Mouse (Mus musculus) stomach, postnatal 0 days (tissue): Measurements from ENCODE around the gene Zfp423. TPM values are rescaled to one million over a fixed set of nuclear protein-coding genes. Genes with fewer than 3 reads are reported as not detected.
A peak's percentile ranks its signal among the peaks of the same experiment; 100 is the strongest.

Experiments used
- ATAC-seq: fragments of 200-750 bp; cut with Nextera tagmentation; 2 replicates; pipeline ENCODE4 v1.8.0; 2017; ENCODE audit not compliant: low FRiP score, low TSS enrichment
- DNase-seq: peaks from one replicate; pipeline ENCODE4 v3.0.0-alpha.2; 2016; ENCODE audit warnings: low spot score
- H3K27ac ChIP-seq: fragments of 300-500 bp; sonication (generic); replicated peaks from 2 replicates; pipeline ENCODE4 v1.5.1; 2014; ENCODE audit warnings: mild to moderate bottlenecking, control low read depth
- H3K27me3 ChIP-seq: fragments of 300-500 bp; sonication (generic); 2 replicates; pipeline ENCODE4 v1.6.1; 2014; ENCODE audit warnings: low read length; ENCODE audit not compliant: control insufficient read depth, insufficient read depth
- H3K36me3 ChIP-seq: fragments of 300-500 bp; sonication (generic); 2 replicates; pipeline ENCODE4 v1.6.1; 2014; ENCODE audit warnings: low read length, mixed read lengths; ENCODE audit not compliant: control insufficient read depth, insufficient read depth
- H3K4me1 ChIP-seq: fragments of 300-500 bp; sonication (generic); replicated peaks from 2 replicates; pipeline ENCODE4 v1.6.1; 2014; ENCODE audit warnings: antibody characterized with exemption; ENCODE audit not compliant: control insufficient read depth, insufficient read depth
- H3K4me2 ChIP-seq: fragments of 300-500 bp; sonication (generic); replicated peaks from 2 replicates; pipeline ENCODE4 v1.6.1; 2014; ENCODE audit warnings: low read depth, mild to moderate bottlenecking, control low read depth, moderate library complexity
- H3K4me3 ChIP-seq: fragments of 300-500 bp; sonication (generic); 2 replicates; pipeline ENCODE4 v1.5.1; 2014; ENCODE audit warnings: low read depth, low read length, control low read depth
- H3K9ac ChIP-seq: fragments of 300-500 bp; sonication (generic); 2 replicates; pipeline ENCODE4 v1.6.1; 2014; ENCODE audit warnings: mild to moderate bottlenecking, low read length, control low read depth, mixed read lengths
- H3K9me3 ChIP-seq: fragments of 300-500 bp; sonication (generic); 2 replicates; pipeline ENCODE4 v1.6.1; 2016; ENCODE audit warnings: low read length; ENCODE audit not compliant: control insufficient read depth
- CTCF ChIP-seq: IDR thresholded peaks from 2 replicates; pipeline ENCODE4 v1.5.1; 2016; ENCODE audit warnings: antibody characterized with exemption, low read depth, mild to moderate bottlenecking, moderate library complexity
- EP300 ChIP-seq: optimal IDR thresholded peaks from 2 replicates; pipeline ENCODE3; 2016; ENCODE audit warnings: antibody characterized with exemption
- WGBS: fragments of 180-500 bp; shearing (Covaris S2); extraction: QIAGEN DNeasy Blood & Tissue Kit; methylation state at CpG from one replicate; pipeline ENCODE4 v1.1.7; 2014; 5-methylcytosine and 5-hydroxymethylcytosine counted together
- polyA plus RNA-seq: library from polyadenylated mRNA; unstranded; fragments of >200 nt; fragmentation: Nextera tagmentation; extraction: Ambion mirVana; gene quantifications from 2 replicates; pipeline ENCODE4 v1.2.1, GENCODE M21; 2015

The Zfp423 gene
- polyA plus RNA-seq, 1 experiment from 2014 or later, result 2.6 TPM

DNA sequence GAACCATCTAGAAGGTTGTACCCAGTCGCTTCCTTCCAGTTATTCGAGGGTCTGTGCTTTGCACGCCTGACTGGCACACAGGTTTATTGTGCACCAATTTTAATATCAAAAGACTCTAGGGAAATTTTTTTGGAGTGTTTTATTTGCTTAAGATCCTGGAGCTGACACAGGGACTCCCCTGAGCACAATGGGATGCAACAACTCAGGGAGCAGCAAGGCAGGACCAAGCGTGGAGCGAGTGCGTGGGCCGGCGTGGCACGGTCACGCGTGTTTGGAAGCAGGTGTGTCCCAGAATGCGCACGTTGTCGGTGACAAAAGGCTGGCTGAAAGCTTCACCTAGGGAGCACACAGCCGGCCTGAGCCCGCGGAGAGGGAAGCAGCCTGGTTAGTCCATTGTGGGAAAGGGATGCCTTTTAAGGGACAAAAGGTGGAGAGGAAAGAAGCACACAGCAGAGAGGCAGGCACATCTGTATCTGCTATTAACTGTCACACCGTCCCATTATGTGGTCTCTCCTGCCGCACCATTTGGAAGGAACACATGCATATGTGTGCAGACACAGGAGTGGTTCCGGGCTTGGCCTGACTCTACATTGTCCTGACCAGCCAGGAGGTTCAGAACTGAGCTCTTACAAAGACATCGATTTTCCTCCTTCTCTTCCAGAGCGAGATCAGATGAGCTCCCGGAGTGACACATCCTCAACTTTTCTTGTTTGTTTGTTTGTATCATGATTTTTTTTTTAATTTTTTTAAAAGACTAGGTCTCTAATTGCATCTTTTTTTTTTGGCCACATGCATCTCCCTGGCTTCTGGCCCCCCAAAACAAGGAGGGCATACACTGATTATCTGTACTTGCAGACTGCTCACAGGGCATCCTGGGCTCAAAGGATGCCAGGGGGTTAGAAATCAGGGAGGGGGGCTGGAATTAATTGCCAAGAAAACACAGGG lies 126.7 kb downstream of the Zfp423 start:
- TF ChIP-seq EP300 (no peak), CTCF (no peak)
- Histone ChIP-seq H3K4me3 (no peak overlapping the region), H3K27me3 (no peaks in the 10 kb centered on the region), H3K36me3 (no peaks in the 10 kb centered on the region), H3K4me1 (peaks cover 6% of the 10 kb centered on the region), H3K9me3 (no peaks in the 10 kb centered on the region), H3K4me2 (no peak overlapping the region), H3K27ac (no peak overlapping the region), H3K9ac (no peak overlapping the region)
- DNase-seq (no peak), ATAC-seq (no peak)
- WGBS, result 62% methylated on average over 23 of the region's 23 CpGs

DNA sequence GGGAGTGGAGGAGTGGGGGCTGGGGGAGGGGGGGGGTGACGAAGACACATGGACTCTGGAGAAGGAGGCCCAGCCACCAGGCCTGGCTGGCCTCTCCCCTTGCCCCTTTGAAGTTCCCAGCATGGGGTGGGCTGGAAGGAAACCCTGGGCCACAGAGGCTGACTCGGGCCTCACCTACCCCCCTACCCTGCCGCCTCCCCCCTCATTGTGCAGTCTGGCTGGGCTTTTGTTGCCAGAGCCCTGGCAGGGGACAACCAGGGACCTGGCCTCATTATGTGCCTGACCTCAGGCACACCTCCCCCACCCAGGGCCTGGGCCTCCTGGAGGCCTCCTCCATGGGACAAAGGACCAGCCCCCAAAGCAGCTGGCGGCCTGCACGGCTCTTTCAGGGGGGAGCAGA lies 127.8 kb downstream of the Zfp423 start:
- Histone ChIP-seq H3K4me3 (no peak overlapping the region), H3K27me3 (no peaks in the 10 kb centered on the region), H3K27ac (no peak overlapping the region), H3K4me2 (no peak overlapping the region), H3K9ac (0 out of 2 replicates have a peak overlapping the region, but pooled peaks have one; percentile 13), H3K36me3 (no peaks in the 10 kb centered on the region), H3K9me3 (no peaks in the 10 kb centered on the region), H3K4me1 (peaks cover 6% of the 10 kb centered on the region)
- no peak for TF ChIP-seq CTCF
- TF ChIP-seq EP300, result no peak
- 35% methylated on average over 5 of the region's 5 CpGs for WGBS
- ATAC-seq (no peak), DNase-seq (no peak)

DNA sequence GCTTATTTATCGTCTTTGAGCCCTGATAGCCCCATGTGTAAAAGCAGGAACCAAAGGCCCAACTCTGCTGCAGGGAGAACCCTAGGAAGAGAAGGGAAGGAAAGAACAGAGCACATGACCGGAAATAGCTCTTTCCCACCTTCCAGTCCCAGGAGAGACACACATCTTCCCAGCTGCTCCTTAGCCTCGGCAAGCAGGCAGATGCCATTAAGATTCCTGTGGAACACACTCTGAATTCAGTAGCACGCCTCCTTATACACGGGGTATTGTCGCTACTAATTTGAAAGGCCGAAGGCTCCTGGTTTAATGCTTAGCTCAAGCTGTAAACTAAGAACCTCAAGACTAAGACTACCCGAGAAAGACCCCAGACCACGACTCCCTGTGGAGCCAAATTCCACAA lies 128.3 kb downstream of the Zfp423 start:
- ATAC-seq (no peak), DNase-seq (no peak)
- Histone ChIP-seq H3K36me3 (no peaks in the 10 kb centered on the region), H3K4me2 (no peak overlapping the region), H3K4me1 (peaks cover 6% of the 10 kb centered on the region), H3K27ac (no peak overlapping the region), H3K9ac (no peak overlapping the region), H3K27me3 (no peaks in the 10 kb centered on the region), H3K4me3 (no peak overlapping the region), H3K9me3 (no peaks in the 10 kb centered on the region)
- TF ChIP-seq EP300, result no peak
- TF ChIP-seq CTCF, result no peak
- 40% methylated on average over 9 of the region's 9 CpGs for WGBS

DNA sequence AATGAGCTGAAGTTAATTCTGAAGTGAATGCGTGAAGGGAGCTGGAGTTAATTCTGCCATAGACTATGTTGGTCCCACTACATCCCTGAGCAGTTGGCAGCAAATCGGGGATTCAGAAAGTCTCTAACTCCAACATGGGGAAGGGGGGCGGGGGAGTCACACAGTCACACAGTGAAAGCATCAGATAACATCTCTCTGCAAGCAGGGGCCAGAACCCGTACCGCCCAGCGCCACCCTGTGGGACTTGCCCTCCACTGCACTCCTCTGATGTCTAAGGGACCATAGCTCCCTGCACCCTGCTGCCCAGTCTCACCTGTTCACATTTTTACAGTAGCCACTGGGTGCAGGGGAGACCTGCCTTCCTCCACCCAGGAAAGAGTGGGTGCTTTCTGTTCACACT lies 129.2 kb downstream of the Zfp423 start:
- Histone ChIP-seq H3K36me3 (no peaks in the 10 kb centered on the region), H3K4me1 (peaks cover 2% of the 10 kb centered on the region), H3K9me3 (no peaks in the 10 kb centered on the region), H3K27ac (no peak overlapping the region), H3K27me3 (no peaks in the 10 kb centered on the region), H3K4me3 (no peak overlapping the region), H3K9ac (no peak overlapping the region), H3K4me2 (no peak overlapping the region)
- ATAC-seq (no peak), DNase-seq (no peak)
- WGBS, result 32% methylated on average over 6 of the region's 6 CpGs
- TF ChIP-seq CTCF, result peak; percentile 62
- no peak for TF ChIP-seq EP300

DNA sequence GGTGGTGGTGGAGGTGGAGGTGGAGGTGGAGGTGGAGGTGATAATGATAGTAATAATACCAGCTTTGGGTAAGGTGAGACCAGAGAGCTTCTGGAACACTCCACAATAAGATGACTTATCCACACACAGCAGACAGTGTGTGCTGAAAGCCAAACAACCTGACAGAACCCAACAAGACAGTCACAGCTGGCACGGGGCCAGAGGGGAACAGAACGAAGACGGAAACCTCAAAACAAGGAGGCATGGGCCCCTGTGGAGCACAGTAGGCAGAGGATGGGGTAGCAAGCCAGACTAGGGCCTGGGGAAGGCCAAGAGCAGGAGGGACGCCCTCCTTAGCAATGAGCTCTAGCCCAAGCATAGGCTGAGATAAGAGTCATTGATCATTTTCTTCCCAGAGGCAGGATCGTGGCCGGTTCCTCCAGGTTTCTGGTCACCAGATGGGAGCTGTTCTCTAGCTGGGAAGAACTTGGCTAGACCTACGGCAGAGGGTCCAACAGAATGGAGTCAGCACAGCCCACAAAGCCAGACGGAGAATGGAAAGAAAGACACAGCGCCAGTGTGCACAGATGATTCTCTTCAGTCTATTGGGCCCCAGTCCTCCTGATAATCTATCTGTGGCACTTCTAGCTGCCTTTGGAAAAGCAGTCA lies 133.3 kb downstream of the Zfp423 start:
- TF ChIP-seq EP300 (no peak), CTCF (no peak)
- no peak overlapping the region for H3K27ac ChIP-seq
- H3K27me3 ChIP-seq, result no peaks in the 10 kb centered on the region
- no peak overlapping the region for H3K4me3 ChIP-seq
- DNase-seq, result no peak
- ATAC-seq, result 0 out of 2 replicates have a peak, but pooled peaks have one; percentile 24
- no peaks in the 10 kb centered on the region for H3K9me3 ChIP-seq
- H3K4me1 ChIP-seq, result 0 out of 2 replicates have a peak, but pooled peaks cover 6% of the 10 kb centered on the region
- H3K4me2 ChIP-seq, result no peak overlapping the region
- WGBS, result 63% methylated on average over 9 of the region's 9 CpGs
- no peaks in the 10 kb centered on the region for H3K36me3 ChIP-seq
- H3K9ac ChIP-seq, result no peak overlapping the region
